Mouse (Mus musculus) limb, embryonic 15.5 days (tissue): ENCODE results near the gene Arhgap24. TPM values are rescaled to one million over a fixed set of nuclear protein-coding genes. Genes with fewer than 3 reads are reported as not detected.

Experiments
- ATAC-seq: fragments of 200-750 bp; cut with Nextera tagmentation; 2 replicates; pipeline ENCODE4 v1.8.0; 2017; ENCODE audit warnings: low read depth, moderate TSS enrichment; ENCODE audit not compliant: insufficient number of reproducible peaks, low FRiP score, low TSS enrichment
- H3K27ac ChIP-seq: fragments of 300-500 bp; sonication (generic); 2 replicates; pipeline ENCODE4 v1.5.1; 2015; ENCODE audit warnings: moderate library complexity, mild to moderate bottlenecking, inconsistent platforms
- H3K27me3 ChIP-seq: fragments of 300-500 bp; sonication (generic); 2 replicates; pipeline ENCODE4 v1.6.1; 2015; ENCODE audit warnings: inconsistent platforms
- H3K36me3 ChIP-seq: fragments of 300-500 bp; sonication (generic); 2 replicates; pipeline ENCODE4 v1.6.1; 2015; ENCODE audit warnings: inconsistent platforms
- H3K4me1 ChIP-seq: fragments of 300-500 bp; sonication (generic); 2 replicates; pipeline ENCODE4 v1.6.1; 2015; ENCODE audit warnings: inconsistent platforms
- H3K4me2 ChIP-seq: fragments of 300-500 bp; sonication (generic); 2 replicates; pipeline ENCODE4 v1.6.1; 2015; ENCODE audit warnings: mild to moderate bottlenecking, inconsistent platforms
- H3K4me3 ChIP-seq: fragments of 300-500 bp; sonication (generic); 2 replicates; pipeline ENCODE4 v1.5.1; 2015; ENCODE audit warnings: mild to moderate bottlenecking, inconsistent platforms
- H3K9ac ChIP-seq: fragments of 300-500 bp; sonication (generic); 2 replicates; pipeline ENCODE4 v1.6.1; 2015; ENCODE audit warnings: inconsistent platforms
- H3K9me3 ChIP-seq: fragments of 300-500 bp; sonication (generic); 2 replicates; pipeline ENCODE4 v1.6.1; 2016; ENCODE audit warnings: inconsistent platforms
- WGBS: fragments of 180-500 bp; shearing (Covaris S2); methylation state at CpG from one replicate; pipeline ENCODE4 v1.1.7; 2015; 5-methylcytosine and 5-hydroxymethylcytosine counted together
- polyA plus RNA-seq: library from polyadenylated mRNA; unstranded; fragments of >200 nt; fragmentation: Nextera tagmentation; extraction: Ambion mirVana; gene quantifications from 2 replicates; pipeline ENCODE4 v1.2.1, GENCODE M21; 2015

Gene Arhgap24
- polyA plus RNA-seq, 1 experiment from 2014 or later = 34.0 TPM

DNA sequence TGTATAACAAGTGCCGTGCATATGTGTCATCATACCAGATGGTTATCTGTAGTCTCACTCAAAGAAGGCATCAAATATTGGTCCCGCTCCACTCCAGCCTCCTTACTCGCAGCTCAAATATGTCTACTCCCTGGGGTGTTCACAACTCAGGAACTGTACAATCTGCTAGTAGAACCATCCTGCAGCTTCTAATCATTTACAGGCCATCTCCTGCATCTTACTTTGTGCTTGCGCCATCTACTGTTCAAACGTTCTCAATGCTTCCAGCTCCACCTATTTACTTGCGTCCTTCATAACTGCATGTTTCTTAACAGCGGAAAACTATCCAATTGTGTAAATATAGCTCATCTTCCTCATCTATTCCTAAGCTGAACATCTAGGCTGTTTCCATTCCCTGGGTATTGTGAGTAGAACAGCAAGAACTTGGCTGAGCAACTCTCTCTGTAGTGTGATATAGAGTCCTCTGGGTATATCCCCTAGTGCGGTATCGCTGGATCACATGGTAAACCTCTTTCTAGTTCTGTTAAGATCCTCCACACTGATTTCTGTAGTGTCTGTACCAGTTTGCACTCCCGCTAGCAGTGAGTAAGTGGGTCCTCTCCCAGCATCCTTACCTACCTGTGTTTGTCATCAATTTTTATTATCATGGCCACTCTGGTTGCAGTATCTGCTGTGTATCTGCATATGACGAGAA, 393.6 kb downstream of the Arhgap24 start:
- Histone ChIP-seq H3K9ac (no peak overlapping the region), H3K27ac (no peak overlapping the region), H3K27me3 (no peaks in the 10 kb centered on the region), H3K36me3 (no peaks in the 10 kb centered on the region), H3K4me3 (no peak overlapping the region), H3K4me1 (peaks cover 3% of the 10 kb centered on the region; the same call in 1 of the 2 replicates), H3K4me2 (no peak overlapping the region), H3K9me3 (no peaks in the 10 kb centered on the region)
- no peak for ATAC-seq
- WGBS = 41% methylated on average over 11 of the region's 11 CpGs

GRCm38 (mm10) chr5:102875628-102876027, 394.4 kb downstream of the Arhgap24 start:
- 66% methylated on average over 16 of the region's 16 CpGs for WGBS
- no peak for ATAC-seq
- peaks cover 3% of the 10 kb centered on the region; the same call in 1 of the 2 replicates for H3K4me1 ChIP-seq
- no peaks in the 10 kb centered on the region for H3K27me3 ChIP-seq
- no peak overlapping the region for H3K9ac ChIP-seq
- no peaks in the 10 kb centered on the region for H3K9me3 ChIP-seq
- no peak overlapping the region for H3K27ac ChIP-seq
- no peak overlapping the region for H3K4me3 ChIP-seq
- no peak overlapping the region for H3K4me2 ChIP-seq
- H3K36me3 ChIP-seq = no peaks in the 10 kb centered on the region

GRCm38 (mm10) chr5:102888482-102889162, 407.4 kb downstream of the Arhgap24 start:
- Histone ChIP-seq H3K36me3 (peaks cover 13% of the 10 kb centered on the region), H3K9me3 (no peaks in the 10 kb centered on the region), H3K27ac (no peak overlapping the region), H3K27me3 (no peaks in the 10 kb centered on the region), H3K4me2 (no peak overlapping the region), H3K4me3 (no peak overlapping the region), H3K9ac (no peak overlapping the region), H3K4me1 (no peaks in the 10 kb centered on the region)
- 64% methylated on average over 14 of the region's 14 CpGs for WGBS
- no peak for ATAC-seq

- H3K27ac ChIP-seq = no peak overlapping the region
- peaks cover 13% of the 10 kb centered on the region for H3K36me3 ChIP-seq
- no peaks in the 10 kb centered on the region for H3K4me1 ChIP-seq
- no peak overlapping the region for H3K4me2 ChIP-seq
- H3K9ac ChIP-seq = no peak overlapping the region
- no peak for ATAC-seq
- no peaks in the 10 kb centered on the region for H3K27me3 ChIP-seq
- no peaks in the 10 kb centered on the region for H3K9me3 ChIP-seq
- no peak overlapping the region for H3K4me3 ChIP-seq
- 69% methylated on average over 2 of the region's 2 CpGs for WGBS
Observed at GRCm38 (mm10) chr5:102889163-102889488, 407.9 kb downstream of the Arhgap24 start.

- Histone ChIP-seq H3K4me3 (no peak overlapping the region), H3K36me3 (peaks cover 13% of the 10 kb centered on the region), H3K27me3 (no peaks in the 10 kb centered on the region), H3K27ac (no peak overlapping the region), H3K4me1 (no peaks in the 10 kb centered on the region), H3K9ac (no peak overlapping the region), H3K9me3 (no peaks in the 10 kb centered on the region), H3K4me2 (no peak overlapping the region)
- ATAC-seq = no peak
- WGBS = 95% methylated on average over 11 of the region's 11 CpGs
Observed at GRCm38 (mm10) chr5:102892226-102892625, 411.0 kb downstream of the Arhgap24 start.

- H3K9ac ChIP-seq = no peak overlapping the region
- no peaks in the 10 kb centered on the region for H3K9me3 ChIP-seq
- H3K27ac ChIP-seq = no peak overlapping the region
- H3K4me1 ChIP-seq = no peaks in the 10 kb centered on the region
- no peak overlapping the region for H3K4me3 ChIP-seq
- peaks cover 7% of the 10 kb centered on the region; the same call in 1 of the 2 replicates for H3K36me3 ChIP-seq
- no peak overlapping the region for H3K4me2 ChIP-seq
- H3K27me3 ChIP-seq = no peaks in the 10 kb centered on the region
- WGBS = 93% methylated on average over 4 of the region's 4 CpGs
- ATAC-seq = no peak
Observed at GRCm38 (mm10) chr5:102898301-102898700, 417.1 kb downstream of the Arhgap24 start.

GRCm38 (mm10) chr5:102899680-102900215, 418.6 kb downstream of the Arhgap24 start:
- 82% methylated on average over 6 of the region's 6 CpGs for WGBS

GRCm38 (mm10) chr5:102901176-102901575, 420.0 kb downstream of the Arhgap24 start:
- Histone ChIP-seq H3K4me3 (no peak overlapping the region), H3K27me3 (no peaks in the 10 kb centered on the region), H3K4me2 (no peak overlapping the region), H3K36me3 (peaks cover 7% of the 10 kb centered on the region; the same call in 1 of the 2 replicates), H3K27ac (no peak overlapping the region), H3K9ac (no peak overlapping the region), H3K9me3 (no peaks in the 10 kb centered on the region), H3K4me1 (no peaks in the 10 kb centered on the region)
- WGBS = 75% methylated on average over 5 of the region's 5 CpGs
- ATAC-seq = no peak

More at GRCm38 (mm10) chr5:102899680-102900215, 418.6 kb downstream of the Arhgap24 start:
- Histone ChIP-seq H3K36me3 (peaks cover 7% of the 10 kb centered on the region; the same call in 1 of the 2 replicates), H3K4me2 (no peak overlapping the region), H3K9ac (no peak overlapping the region), H3K4me1 (no peaks in the 10 kb centered on the region), H3K9me3 (no peaks in the 10 kb centered on the region), H3K27me3 (no peaks in the 10 kb centered on the region), H3K27ac (no peak overlapping the region), H3K4me3 (no peak overlapping the region)
- ATAC-seq = no peak

DNA sequence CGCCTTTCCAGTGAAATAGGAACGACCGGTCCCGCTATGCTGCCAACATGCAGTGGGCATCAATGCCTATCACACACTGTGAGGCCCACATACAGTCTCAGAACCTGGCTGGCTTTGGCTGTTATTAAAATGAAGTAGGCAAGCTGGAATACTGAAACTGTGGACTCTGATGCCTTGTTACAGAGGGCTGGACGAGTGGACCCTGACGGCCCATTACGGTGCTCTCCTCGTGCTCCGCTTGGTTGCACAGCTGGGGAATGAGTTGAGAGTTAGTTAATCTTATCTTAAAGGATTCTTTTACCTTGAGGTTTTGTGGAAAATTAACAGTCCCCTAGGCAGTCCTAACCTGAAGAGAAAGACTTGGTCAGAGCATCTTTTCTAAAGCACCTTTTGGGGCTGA, 422.3 kb downstream of the Arhgap24 start:
- no peak overlapping the region for H3K4me3 ChIP-seq
- WGBS = 92% methylated on average over 9 of the region's 9 CpGs
- H3K36me3 ChIP-seq = no peaks in the 10 kb centered on the region
- no peaks in the 10 kb centered on the region for H3K9me3 ChIP-seq
- no peak overlapping the region for H3K4me2 ChIP-seq
- no peak overlapping the region for H3K9ac ChIP-seq
- H3K27me3 ChIP-seq = no peaks in the 10 kb centered on the region
- H3K27ac ChIP-seq = no peak overlapping the region
- no peak for ATAC-seq
- H3K4me1 ChIP-seq = no peaks in the 10 kb centered on the region

- no peaks in the 10 kb centered on the region for H3K27me3 ChIP-seq
- ATAC-seq = no peak
- 82% methylated on average over 12 of the region's 12 CpGs for WGBS
Observed at GRCm38 (mm10) chr5:102904066-102904465, 422.9 kb downstream of the Arhgap24 start.

DNA sequence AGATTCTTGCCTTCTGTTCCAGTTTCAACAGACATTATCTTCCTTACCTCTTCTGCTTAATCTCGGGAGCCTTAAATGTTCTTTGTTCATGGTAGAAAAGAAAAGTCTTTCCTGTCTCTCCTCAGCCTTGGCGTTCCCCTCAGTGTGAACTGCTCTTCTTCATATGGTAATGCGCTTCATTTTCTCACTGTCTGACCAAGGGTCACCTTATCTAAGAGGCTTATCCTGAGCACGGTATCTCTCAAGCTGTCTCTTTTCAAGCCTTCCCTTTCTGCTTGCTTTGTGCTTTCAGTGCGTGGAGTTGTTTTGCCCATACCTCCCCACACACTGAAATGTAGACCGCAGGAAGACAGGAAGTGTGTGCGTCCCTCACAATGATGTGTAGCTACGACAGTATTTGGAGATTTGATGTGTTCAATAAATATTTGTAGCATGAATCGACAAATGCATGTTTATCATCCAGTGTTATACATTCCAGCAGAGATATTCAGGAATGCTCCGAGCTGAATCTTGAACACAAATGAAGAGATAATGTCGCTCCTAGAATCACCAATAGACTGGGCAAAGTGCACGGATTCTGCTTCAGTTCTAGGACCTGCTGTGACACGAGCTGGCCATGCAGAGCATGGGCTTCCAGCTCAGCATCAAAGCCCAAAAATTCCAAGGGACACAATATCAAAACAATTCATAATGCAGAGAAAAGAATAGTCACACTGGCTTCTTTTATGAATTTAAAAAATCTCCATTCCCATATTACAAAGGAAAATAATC, 424.4 kb downstream of the Arhgap24 start:
- Histone ChIP-seq H3K36me3 (no peaks in the 10 kb centered on the region), H3K27ac (no peak overlapping the region), H3K27me3 (no peaks in the 10 kb centered on the region), H3K9ac (no peak overlapping the region), H3K4me1 (no peaks in the 10 kb centered on the region), H3K4me2 (no peak overlapping the region), H3K9me3 (no peaks in the 10 kb centered on the region), H3K4me3 (no peak overlapping the region)
- ATAC-seq = no peak
- WGBS = 72% methylated on average over 13 of the region's 13 CpGs

More at GRCm38 (mm10) chr5:102904066-102904465, 422.9 kb downstream of the Arhgap24 start:
- Histone ChIP-seq H3K4me1 (no peaks in the 10 kb centered on the region), H3K4me2 (no peak overlapping the region), H3K27ac (no peak overlapping the region), H3K9ac (no peak overlapping the region), H3K4me3 (no peak overlapping the region), H3K36me3 (no peaks in the 10 kb centered on the region), H3K9me3 (no peaks in the 10 kb centered on the region)

- no peaks in the 10 kb centered on the region for H3K9me3 ChIP-seq
- no peak overlapping the region for H3K4me3 ChIP-seq
- WGBS = 80% methylated on average over 2 of the region's 2 CpGs
- no peak overlapping the region for H3K9ac ChIP-seq
- ATAC-seq = no peak
- H3K4me2 ChIP-seq = no peak overlapping the region
- no peaks in the 10 kb centered on the region for H3K4me1 ChIP-seq
- H3K27me3 ChIP-seq = no peaks in the 10 kb centered on the region
- H3K27ac ChIP-seq = no peak overlapping the region
- H3K36me3 ChIP-seq = no peaks in the 10 kb centered on the region
Observed at GRCm38 (mm10) chr5:102920199-102920598, 439.0 kb downstream of the Arhgap24 start.
